Mouse (Mus musculus) hindbrain, embryonic 10.5 days (tissue): ENCODE measurements around the gene Ehd2. TPM values are rescaled to one million over a fixed set of nuclear protein-coding genes. Genes with fewer than 3 reads are reported as not detected.

Experiments used
- DNase-seq: peaks from one replicate; pipeline ENCODE4 v3.0.0-alpha.2; 2017; ENCODE audit warnings: low spot score
- H3K27ac ChIP-seq: fragments of 300-500 bp; sonication (generic); 2 replicates; pipeline ENCODE4 v1.5.1; 2016; ENCODE audit warnings: mild to moderate bottlenecking, moderate library complexity
- H3K27me3 ChIP-seq: fragments of 300-500 bp; sonication (generic); 2 replicates; pipeline ENCODE4 v1.6.1; 2016; ENCODE audit warnings: mild to moderate bottlenecking; ENCODE audit not compliant: poor library complexity, insufficient read depth, severe bottlenecking
- H3K36me3 ChIP-seq: fragments of 300-500 bp; sonication (generic); 2 replicates; pipeline ENCODE4 v1.6.1; 2016; ENCODE audit warnings: mild to moderate bottlenecking, moderate library complexity
- H3K4me1 ChIP-seq: fragments of 300-500 bp; sonication (generic); replicated peaks from 2 replicates; pipeline ENCODE4 v1.6.1; 2016; ENCODE audit warnings: mild to moderate bottlenecking
- H3K4me3 ChIP-seq: fragments of 300-500 bp; sonication (generic); 2 replicates; pipeline ENCODE4 v1.5.1; 2016; ENCODE audit warnings: mild to moderate bottlenecking, moderate library complexity
- H3K9me3 ChIP-seq: fragments of 300-500 bp; sonication (generic); 2 replicates; pipeline ENCODE4 v1.6.1; 2016; ENCODE audit warnings: mild to moderate bottlenecking, moderate library complexity
- WGBS: fragments of 180-500 bp; shearing (Covaris S2); methylation state at CpG from one replicate; pipeline ENCODE4 v1.1.7; 2016; 5-methylcytosine and 5-hydroxymethylcytosine counted together
- polyA plus RNA-seq: library from polyadenylated mRNA; unstranded; fragments of >200 nt; fragmentation: Nextera tagmentation; extraction: Ambion mirVana; gene quantifications from 2 replicates; pipeline ENCODE4 v1.2.1, GENCODE M21; 2016

Gene Ehd2
- polyA plus RNA-seq, 1 experiment from 2014 or later, result 12.5 TPM

DNA sequence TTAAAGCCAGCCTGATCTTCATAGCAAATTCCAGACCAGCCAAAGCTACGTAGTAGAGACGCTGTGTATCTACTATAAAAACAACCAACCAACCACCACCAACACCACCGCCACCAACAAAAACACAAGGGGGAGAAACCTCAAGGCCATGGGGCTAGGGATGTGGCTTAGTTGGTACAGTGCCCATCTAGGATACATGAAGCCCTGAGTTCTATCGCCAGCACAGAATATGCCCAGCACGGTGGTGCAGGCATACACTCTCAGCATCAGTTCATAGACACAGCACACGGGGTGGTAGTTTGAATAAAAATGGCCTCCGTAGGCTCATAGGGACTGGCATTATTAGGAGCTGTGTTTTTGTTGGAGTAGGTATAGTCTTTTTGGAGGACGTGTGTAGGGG lies 955 bp upstream of the Ehd2 start:
- Histone ChIP-seq H3K27me3 (no peaks in the 10 kb centered on the region; the same call in 1 of the 2 replicates), H3K9me3 (0 out of 2 replicates have a peak, but pooled peaks cover 2% of the 10 kb centered on the region), H3K4me1 (peaks cover 15% of the 10 kb centered on the region; the same call in 1 of the 2 replicates), H3K36me3 (peaks cover 34% of the 10 kb centered on the region), H3K27ac (no peak overlapping the region), H3K4me3 (no peak overlapping the region)
- WGBS, result 88% methylated on average over 8 of the region's 8 CpGs
- no peak for DNase-seq

GRCm38 (mm10) chr7:15966489-15966888 lies 878 bp downstream of the Ehd2 start:
- Histone ChIP-seq H3K4me1 (peaks cover 27% of the 10 kb centered on the region), H3K9me3 (0 out of 2 replicates have a peak, but pooled peaks cover 5% of the 10 kb centered on the region), H3K27ac (no peak overlapping the region), H3K4me3 (peak overlapping the region; percentile 54; the same call in 1 of the 2 replicates), H3K27me3 (no peaks in the 10 kb centered on the region; the same call in 1 of the 2 replicates), H3K36me3 (peaks cover 16% of the 10 kb centered on the region)
- 80% methylated on average over 3 of the region's 3 CpGs for WGBS
- DNase-seq, result no peak

- DNase-seq, result no peak
- Histone ChIP-seq H3K4me1 (peaks cover 37% of the 10 kb centered on the region), H3K27me3 (no peaks in the 10 kb centered on the region; the same call in 1 of the 2 replicates), H3K27ac (no peak overlapping the region), H3K4me3 (no peak overlapping the region), H3K9me3 (0 out of 2 replicates have a peak, but pooled peaks cover 3% of the 10 kb centered on the region), H3K36me3 (no peaks in the 10 kb centered on the region)
- 85% methylated on average over 32 of the region's 32 CpGs for WGBS
These were observed 3.3 kb downstream of the Ehd2 start for GRCm38 (mm10) chr7:15963798-15964652.

GRCm38 (mm10) chr7:15962311-15963288 lies 4.8 kb downstream of the Ehd2 start:
- no peaks in the 10 kb centered on the region; the same call in 1 of the 2 replicates for H3K27me3 ChIP-seq
- H3K4me1 ChIP-seq, result peaks cover 37% of the 10 kb centered on the region
- 32% methylated on average over 12 of the region's 12 CpGs for WGBS
- H3K9me3 ChIP-seq, result 0 out of 2 replicates have a peak, but pooled peaks cover 3% of the 10 kb centered on the region
- no peak overlapping the region; the same call in 1 of the 2 replicates for H3K4me3 ChIP-seq
- peaks cover under 1% of the 10 kb centered on the region; the same call in 1 of the 2 replicates for H3K36me3 ChIP-seq
- H3K27ac ChIP-seq, result peak overlapping the region; percentile 67
- DNase-seq, result peak; percentile 16

- no peaks in the 10 kb centered on the region; the same call in 1 of the 2 replicates for H3K27me3 ChIP-seq
- H3K4me3 ChIP-seq, result no peak overlapping the region
- H3K9me3 ChIP-seq, result 0 out of 2 replicates have a peak, but pooled peaks cover 3% of the 10 kb centered on the region
- 81% methylated on average over 7 of the region's 7 CpGs for WGBS
- DNase-seq, result no peak
- H3K36me3 ChIP-seq, result peaks cover 5% of the 10 kb centered on the region
- H3K27ac ChIP-seq, result no peak overlapping the region
- H3K4me1 ChIP-seq, result peaks cover 30% of the 10 kb centered on the region
These were observed 5.6 kb downstream of the Ehd2 start for GRCm38 (mm10) chr7:15961798-15962197.

DNA sequence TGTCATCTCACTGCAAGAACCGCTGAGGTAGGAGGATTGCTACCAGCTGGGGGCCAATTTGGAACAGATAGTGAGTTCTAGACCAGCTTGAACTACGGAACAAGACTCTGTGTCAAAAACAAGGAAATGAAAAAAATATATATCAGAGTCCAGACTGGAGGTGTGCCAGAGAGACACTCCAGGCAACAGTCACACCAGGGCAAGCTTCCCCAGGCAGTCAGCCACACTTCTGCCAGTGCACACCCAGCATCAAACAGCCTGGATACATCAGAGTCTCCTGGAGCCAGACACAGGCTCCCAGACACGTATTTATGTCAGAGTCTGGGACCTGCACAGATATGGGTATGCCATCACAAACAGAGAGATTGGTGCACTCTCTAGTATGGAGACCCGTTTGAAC lies 6.1 kb downstream of the Ehd2 start:
- 69% methylated on average over 4 of the region's 4 CpGs for WGBS
- no peak overlapping the region for H3K27ac ChIP-seq
- H3K36me3 ChIP-seq, result peaks cover 5% of the 10 kb centered on the region
- peaks cover under 1% of the 10 kb centered on the region; the same call in 1 of the 2 replicates for H3K27me3 ChIP-seq
- H3K4me1 ChIP-seq, result peaks cover 29% of the 10 kb centered on the region
- H3K4me3 ChIP-seq, result no peak overlapping the region
- H3K9me3 ChIP-seq, result 0 out of 2 replicates have a peak, but pooled peaks cover 3% of the 10 kb centered on the region
- no peak for DNase-seq

GRCm38 (mm10) chr7:15960691-15961090 lies 6.7 kb downstream of the Ehd2 start:
- WGBS, result 37% methylated on average over 4 of the region's 4 CpGs

DNA sequence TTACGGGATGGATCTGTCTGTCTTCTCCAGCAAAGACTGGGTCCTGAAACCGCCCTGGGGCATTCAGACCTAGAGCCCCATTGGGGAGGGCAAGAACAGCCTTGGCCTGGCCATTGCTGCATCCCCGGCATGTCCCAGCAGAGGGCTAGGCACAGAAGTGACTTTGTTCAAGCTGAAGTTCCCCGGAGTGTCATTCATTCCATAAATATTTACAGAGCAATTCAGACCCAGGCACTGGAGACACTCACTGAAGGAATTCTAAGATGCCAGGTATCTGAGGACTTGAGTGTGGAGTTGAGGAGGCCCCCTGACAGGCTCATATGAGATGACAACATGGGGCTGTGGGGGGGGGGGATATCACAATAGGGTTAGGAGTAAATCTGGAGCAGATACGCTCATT lies 11.2 kb downstream of the Ehd2 start:
- WGBS, result 77% methylated on average over 5 of the region's 5 CpGs

More at GRCm38 (mm10) chr7:15960691-15961090, 6.7 kb downstream of the Ehd2 start:
- no peak overlapping the region for H3K4me3 ChIP-seq
- DNase-seq, result no peak
- H3K9me3 ChIP-seq, result 0 out of 2 replicates have a peak, but pooled peaks cover 3% of the 10 kb centered on the region
- H3K27ac ChIP-seq, result peak overlapping the region; percentile 50; the same call in 1 of the 2 replicates
- H3K4me1 ChIP-seq, result peaks cover 29% of the 10 kb centered on the region
- peaks cover 6% of the 10 kb centered on the region; the same call in 1 of the 2 replicates for H3K27me3 ChIP-seq
- H3K36me3 ChIP-seq, result peaks cover 5% of the 10 kb centered on the region

GRCm38 (mm10) chr7:15955509-15955908 lies 11.9 kb downstream of the Ehd2 start:
- peaks cover 7% of the 10 kb centered on the region; the same call in 1 of the 2 replicates for H3K9me3 ChIP-seq
- H3K27me3 ChIP-seq, result peaks cover 11% of the 10 kb centered on the region; the same call in 1 of the 2 replicates
- peaks cover 7% of the 10 kb centered on the region for H3K36me3 ChIP-seq
- WGBS, result 23% methylated on average over 7 of the region's 7 CpGs
- peak overlapping the region; percentile 66 for H3K27ac ChIP-seq
- H3K4me3 ChIP-seq, result peak overlapping the region; percentile 50
- no peak for DNase-seq
- peaks cover 14% of the 10 kb centered on the region for H3K4me1 ChIP-seq

More for the DNA sequence above, 11.2 kb downstream of the Ehd2 start:
- Histone ChIP-seq H3K4me3 (no peak overlapping the region), H3K27me3 (peaks cover 9% of the 10 kb centered on the region; the same call in 1 of the 2 replicates), H3K4me1 (peaks cover 20% of the 10 kb centered on the region), H3K9me3 (peaks cover 7% of the 10 kb centered on the region; the same call in 1 of the 2 replicates), H3K36me3 (peaks cover 7% of the 10 kb centered on the region), H3K27ac (no peak overlapping the region)
- DNase-seq, result no peak

DNA sequence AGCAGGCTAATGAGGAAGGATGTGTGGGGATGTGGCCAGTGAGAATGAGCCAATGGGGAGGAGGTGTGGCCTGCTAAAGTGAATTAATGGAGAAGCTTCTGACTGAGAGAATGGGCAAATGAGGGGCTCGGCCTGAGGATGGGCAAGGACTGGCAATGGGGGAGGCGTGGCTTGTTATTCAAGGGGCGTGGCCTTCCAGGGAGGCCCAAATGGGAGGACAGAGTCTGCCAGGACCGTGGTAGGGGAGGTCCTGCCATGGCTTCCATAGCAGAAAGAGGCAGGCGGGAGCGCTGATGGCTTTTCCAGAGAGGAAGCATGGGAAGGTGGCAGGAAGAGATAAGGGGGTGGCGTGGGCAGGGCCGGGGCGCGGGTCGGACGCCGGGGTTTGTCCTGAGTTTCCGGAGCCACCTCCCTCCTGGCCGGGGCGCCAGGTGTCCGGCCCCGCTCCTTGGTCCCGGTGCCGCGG lies 12.4 kb downstream of the Ehd2 start:
- peaks cover 7% of the 10 kb centered on the region; the same call in 1 of the 2 replicates for H3K9me3 ChIP-seq
- peak overlapping the region; percentile 50 for H3K4me3 ChIP-seq
- H3K36me3 ChIP-seq, result peaks cover 12% of the 10 kb centered on the region
- peak; percentile 53 for DNase-seq
- WGBS, result 5% methylated on average over 21 of the region's 21 CpGs
- peaks cover 13% of the 10 kb centered on the region; the same call in 1 of the 2 replicates for H3K27me3 ChIP-seq
- peaks cover 11% of the 10 kb centered on the region for H3K4me1 ChIP-seq
- H3K27ac ChIP-seq, result peak overlapping the region; percentile 66

DNA sequence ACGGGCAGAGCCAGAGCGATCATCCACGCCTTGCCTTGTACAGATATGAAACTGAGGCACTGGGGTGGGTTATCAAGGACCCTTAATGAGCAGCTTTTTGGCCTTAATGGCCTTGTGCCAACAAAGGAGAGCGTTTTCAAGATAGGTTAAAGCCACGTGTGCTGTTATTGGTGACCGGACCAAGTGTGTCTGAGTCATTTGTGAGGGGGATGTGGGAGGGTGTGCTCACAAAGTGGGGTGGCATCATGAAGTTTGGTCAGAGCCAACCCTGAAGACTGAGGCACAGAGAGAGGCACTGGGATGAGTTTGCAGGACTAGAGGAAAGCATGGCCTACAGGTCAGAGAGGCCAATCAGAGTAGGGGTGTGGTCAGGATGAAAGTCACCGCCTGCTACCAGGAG lies 12.9 kb downstream of the Ehd2 start:
- WGBS, result 89% methylated on average over 7 of the region's 7 CpGs
- Histone ChIP-seq H3K4me1 (peaks cover 11% of the 10 kb centered on the region), H3K9me3 (peaks cover 7% of the 10 kb centered on the region; the same call in 1 of the 2 replicates), H3K27ac (no peak overlapping the region), H3K27me3 (peaks cover 13% of the 10 kb centered on the region; the same call in 1 of the 2 replicates), H3K36me3 (peaks cover 14% of the 10 kb centered on the region), H3K4me3 (no peak overlapping the region)
- no peak for DNase-seq
